Mouse (Mus musculus): ENCODE results near the gene Mpst.

DNA sequence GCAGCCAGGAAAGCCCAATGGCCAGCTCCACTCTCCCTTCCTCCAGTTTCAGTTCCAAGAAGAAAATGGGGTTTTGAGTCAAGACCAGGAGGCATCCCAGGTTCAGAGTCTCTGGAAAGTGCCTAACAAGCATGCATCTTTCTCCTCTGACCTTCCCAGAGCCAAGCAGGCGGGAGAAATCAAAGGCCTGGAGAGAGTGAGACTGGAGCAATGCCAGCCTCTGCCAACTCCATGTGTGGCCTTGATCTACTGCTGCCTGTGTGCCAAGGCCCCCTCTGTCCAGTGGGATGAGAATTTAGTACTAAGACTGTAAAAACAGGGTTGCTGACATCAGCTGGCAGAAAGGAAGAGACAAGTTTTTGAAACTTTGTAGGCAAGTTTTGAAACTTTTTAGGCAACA is 2.3 kb upstream of the Mpst start:
- TF ChIP-seq POLR2A (IDR thresholded peaks at IDR 0.05; ENCODE audit: low read depth, low read length) (no peak), CTCF (IDR thresholded peaks at IDR 0.05; ENCODE audit: extremely low read depth, insufficient read depth, insufficient read length, insufficient replicate concordance) (no peak)

All from spleen, adult 2 months (tissue).